Mouse (Mus musculus) brain, embryonic 14.5 days (tissue): ENCODE measurements around the gene Safb. TPM values are rescaled to one million over a fixed set of nuclear protein-coding genes. Genes with fewer than 3 reads are reported as not detected.

Experiments used
- DNase-seq: peaks from one replicate; pipeline ENCODE4 v3.0.0-alpha.2; 2011; ENCODE audit warnings: low read depth
- CTCF ChIP-seq: fragments of 200-500 bp; IDR thresholded peaks from 2 replicates; pipeline ENCODE4 v1.5.1; 2012; ENCODE audit warnings: inconsistent platforms, mild to moderate bottlenecking, moderate library complexity, borderline replicate concordance; ENCODE audit not compliant: insufficient read depth, insufficient read length; ENCODE audit errors: extremely low read depth
- POLR2A ChIP-seq: fragments of 200-500 bp; IDR thresholded peaks from 2 replicates; pipeline ENCODE4 v1.6.1; 2012; ENCODE audit warnings: mild to moderate bottlenecking, inconsistent platforms, borderline replicate concordance; ENCODE audit not compliant: poor library complexity, insufficient read depth, insufficient read length, severe bottlenecking; ENCODE audit errors: extremely low read depth
- polyA plus RNA-seq: library from polyadenylated mRNA; depleted of rRNA; stranded (reverse); fragments of >200 nt; gene quantifications from 2 replicates; pipeline ENCODE4 v1.2.3, GENCODE M21; 2012

Safb gene
- polyA plus RNA-seq, 1 experiment: 173 TPM

DNA sequence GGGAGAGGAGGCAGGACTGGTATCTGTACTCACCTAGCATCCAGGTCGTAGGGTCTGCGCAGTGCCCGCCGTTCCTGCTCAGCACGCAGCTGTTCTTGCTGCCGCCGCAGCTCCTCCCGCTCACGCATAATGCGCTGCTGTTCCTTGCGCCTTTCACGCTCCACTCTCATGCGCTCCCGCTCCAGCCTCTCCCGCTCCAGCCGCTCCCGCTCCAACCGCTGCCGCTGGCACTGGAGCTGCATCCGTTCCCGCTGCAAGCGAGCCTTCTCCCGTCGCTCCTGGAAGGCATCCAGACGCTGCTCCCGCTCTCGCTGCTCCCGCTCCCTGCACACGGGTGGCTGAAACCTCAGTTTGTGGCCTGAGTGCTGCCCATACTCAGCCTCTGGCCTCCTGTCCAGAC, 18.3 kb upstream of the Safb start:
- peak; percentile 61 for DNase-seq
- TF ChIP-seq POLR2A: no peak
- no peak for TF ChIP-seq CTCF

DNA sequence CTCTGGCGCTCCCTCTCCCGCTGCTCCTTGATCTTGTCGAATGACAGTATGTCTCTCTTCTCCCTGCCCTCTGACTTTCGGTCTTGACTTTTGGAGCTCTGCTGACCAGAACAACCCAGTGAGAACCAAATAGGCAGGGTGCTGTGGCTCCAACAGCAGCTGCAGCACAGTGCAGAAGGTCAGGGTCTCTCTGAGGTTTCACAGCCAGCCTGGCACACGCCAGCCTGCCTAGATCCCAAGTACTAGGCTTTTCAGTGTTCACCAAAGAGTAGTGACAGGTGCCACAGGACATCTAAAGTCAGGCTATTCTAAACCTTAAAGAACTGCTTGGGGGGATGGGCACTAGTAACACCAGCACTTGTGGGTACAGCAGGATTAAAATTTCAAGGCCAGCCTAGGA, 17.7 kb upstream of the Safb start:
- DNase-seq: no peak
- TF ChIP-seq POLR2A (no peak), CTCF (no peak)

DNA sequence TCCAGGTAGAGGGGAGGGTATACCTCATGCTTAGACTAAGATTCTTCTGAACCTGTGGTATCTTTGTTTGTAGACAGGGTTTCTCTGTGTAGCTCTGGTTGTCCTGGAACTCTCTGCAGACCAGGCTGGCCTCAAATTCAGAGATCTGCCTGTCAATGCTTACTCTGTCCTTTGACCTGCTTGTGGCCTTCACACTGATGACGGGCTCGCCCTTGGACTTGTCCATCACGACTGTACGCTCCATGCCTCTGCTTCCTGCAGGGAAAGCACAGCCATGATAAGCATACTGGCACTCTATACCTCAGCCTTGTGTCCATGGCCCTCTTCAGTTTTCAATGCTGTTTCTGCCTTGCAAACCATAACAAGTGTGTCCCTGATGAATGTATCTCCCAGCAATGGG, 17.3 kb upstream of the Safb start:
- DNase-seq: no peak
- TF ChIP-seq POLR2A: no peak

DNA sequence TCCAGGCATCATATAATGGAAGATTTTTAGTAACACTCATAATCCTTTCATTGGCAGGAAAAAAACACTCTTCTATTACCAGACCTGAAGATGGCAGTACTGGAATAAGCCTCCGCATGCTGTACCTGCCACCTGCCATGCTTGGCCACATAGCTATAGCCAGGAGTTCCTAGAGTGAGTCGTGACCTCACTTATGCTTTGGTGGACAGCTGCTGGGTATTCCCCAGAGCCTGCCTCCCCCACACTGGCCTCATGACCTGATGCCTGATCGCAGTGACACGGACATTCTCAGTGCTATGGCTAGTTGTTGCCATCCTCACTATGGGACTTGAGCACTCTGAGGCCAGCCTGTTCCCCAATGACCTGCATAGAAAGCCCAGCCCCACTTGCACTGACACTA, 14.3 kb upstream of the Safb start:
- no peak for DNase-seq
- TF ChIP-seq POLR2A (no peak), CTCF (no peak)

DNA sequence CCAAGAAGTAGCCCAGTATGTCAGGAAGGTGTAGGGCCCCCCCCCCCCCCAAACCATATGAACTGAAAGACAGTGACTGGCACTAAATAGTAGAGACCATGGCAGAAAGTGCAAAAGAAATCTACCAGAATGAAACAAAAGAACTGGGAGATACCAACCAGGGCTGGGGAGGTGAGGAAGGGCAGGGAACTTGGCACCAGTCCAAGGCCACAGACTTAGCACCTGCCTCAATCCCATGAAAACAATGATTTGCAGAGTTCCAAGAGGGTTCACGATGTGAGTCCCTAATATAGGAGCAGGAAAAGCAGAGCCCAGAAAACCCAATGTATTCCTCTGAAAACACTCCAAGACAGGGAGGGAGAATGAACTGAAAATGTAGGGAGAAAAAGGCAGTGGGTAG, 12.5 kb upstream of the Safb start:
- no peak for TF ChIP-seq POLR2A
- no peak for TF ChIP-seq CTCF

DNA sequence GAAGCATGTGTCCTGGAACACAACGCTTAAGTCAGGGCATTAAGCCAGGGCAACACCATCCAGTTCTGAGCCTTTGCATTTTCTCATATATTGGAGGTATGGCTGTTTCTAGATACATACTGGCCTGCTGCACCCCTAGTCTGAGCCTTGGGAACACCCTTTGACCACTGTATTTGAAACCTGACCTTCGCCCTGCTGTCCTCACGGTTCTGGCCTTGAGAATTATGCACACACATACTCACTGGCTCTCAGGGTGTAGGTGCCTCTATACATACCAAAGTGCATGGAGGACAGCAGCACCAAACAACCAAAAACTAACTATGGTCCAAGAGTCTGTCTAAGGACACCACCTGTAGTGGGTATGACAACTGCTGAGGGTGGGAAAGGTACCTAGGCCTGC, 11.7 kb upstream of the Safb start:
- TF ChIP-seq POLR2A: no peak
- TF ChIP-seq CTCF: no peak
- DNase-seq: no peak

More for the DNA sequence above, 12.5 kb upstream of the Safb start:
- DNase-seq: no peak

DNA sequence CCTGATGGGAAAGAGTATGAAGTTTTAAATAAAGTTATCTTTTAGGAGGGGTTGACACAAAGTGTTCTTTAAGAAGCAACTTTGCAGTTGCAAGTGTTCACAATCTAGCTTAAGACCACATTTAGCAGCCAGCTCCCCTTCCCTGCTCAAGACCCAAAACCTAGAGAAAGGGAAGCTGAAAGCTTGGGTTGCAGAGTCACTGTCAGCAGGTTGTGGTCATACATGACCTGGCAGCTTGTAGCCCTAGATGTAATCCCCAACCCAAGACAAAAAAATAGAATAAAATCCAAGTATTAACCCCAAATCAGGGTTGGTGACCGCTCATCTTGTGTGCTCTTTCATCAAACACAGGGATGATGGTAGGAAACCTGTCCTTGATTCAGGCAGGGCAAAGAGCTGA, 1.6 kb upstream of the Safb start:
- no peak for DNase-seq
- TF ChIP-seq CTCF (no peak), POLR2A (no peak)

DNA sequence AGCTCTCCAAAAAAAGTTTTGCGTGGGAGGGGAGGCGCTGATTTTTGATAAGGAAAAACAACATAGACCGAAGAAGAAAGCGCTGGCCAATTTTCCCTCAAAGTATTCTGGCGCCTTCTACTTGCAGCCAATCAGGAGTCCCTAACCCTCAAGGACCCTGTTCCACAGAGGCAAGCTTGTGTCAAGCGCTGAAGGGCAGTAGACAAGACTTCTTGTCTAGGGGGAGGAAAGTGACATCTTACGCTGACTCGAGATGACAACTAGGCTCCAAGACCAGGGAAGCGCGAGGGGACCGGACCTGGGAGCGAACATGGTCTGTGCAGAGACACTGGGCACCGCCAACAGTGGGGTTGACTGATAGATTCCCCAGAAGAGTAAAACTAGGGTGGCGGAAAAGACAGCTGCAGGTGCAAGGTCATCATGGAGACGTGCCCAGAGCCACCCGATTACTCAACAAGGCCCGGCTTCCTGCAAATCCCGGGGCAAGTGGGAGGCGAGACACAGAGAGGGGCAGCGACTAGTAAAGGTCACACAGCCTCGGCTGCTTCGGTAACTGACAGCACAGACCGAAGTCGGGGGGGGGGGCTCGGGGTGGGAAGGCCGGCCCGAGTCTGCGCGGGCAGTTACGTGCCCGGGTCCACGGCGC, 891 bp upstream of the Safb start:
- TF ChIP-seq POLR2A: no peak
- TF ChIP-seq CTCF: no peak
- no peak for DNase-seq

DNA sequence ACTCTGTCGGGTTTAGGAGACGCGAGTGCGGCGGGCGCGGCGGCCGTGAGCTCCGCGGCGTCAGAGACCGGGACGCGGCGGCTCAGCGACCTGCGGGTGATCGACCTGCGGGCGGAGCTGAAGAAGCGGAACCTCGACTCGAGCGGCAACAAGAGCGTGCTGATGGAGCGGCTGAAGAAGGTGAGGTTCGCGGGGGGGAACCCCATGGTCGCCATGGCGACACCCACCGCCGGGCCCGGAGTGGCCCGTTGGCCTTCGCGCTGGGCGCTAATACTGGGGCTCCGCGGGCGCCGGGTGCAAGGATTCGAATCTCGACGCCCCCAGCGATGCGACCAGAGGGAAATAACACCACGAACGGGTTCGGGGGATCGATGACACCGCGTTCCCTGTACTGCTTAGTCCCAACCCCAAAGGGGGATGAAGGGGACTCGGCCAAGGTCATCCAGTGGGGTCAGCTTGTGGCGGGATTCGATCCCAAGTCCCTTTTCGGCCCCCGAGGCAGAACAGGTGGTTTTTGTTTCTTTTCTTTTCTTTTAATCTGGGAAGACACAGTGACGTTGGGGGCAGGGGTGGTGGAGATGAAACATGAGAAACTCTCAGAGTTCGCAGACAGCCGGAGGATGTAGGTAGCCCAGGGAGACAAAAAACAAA, 671 bp downstream of the Safb start:
- TF ChIP-seq CTCF (no peak), POLR2A (no peak)
- DNase-seq: peak; percentile 61

DNA sequence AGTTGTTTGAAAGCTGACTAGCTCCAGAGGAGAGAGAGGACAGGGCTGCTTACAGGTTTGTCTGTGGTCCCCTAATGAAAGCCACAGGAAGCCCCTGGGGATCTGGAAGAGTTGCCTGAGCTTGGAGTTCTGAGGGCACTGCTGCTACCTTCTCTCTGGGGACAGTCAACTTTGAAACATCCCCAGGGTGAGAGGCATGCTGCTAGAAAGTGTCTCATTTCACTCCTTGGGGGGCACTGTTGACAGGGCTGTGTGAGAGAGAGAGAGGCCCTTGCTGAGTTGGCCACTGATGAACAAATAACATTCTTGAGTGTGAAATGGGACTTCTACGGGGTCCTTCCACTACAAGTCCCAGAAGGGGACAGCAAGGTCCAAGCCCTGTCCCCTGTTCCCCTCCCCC, 3.1 kb downstream of the Safb start:
- TF ChIP-seq CTCF: no peak
- TF ChIP-seq POLR2A: no peak
- no peak for DNase-seq

DNA sequence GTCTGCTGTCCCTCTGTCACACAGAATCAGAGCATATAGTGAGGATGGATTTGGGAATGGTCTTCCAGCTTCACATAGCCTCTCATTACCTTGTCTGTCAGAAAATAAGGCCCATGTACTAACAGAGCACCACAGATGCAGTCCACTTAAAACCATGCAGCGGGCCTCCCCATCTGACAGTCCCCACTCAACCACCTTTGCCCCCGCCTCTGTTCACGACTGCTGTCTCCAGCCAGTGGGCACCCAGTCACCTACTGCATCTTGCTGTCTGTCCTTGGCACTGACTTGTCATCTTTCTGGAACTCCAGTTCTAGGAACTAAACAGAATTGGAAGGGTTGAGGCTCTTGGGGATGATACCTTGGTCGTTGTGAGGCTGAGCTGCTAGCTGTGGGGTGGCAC, 4.3 kb downstream of the Safb start:
- DNase-seq: no peak
- TF ChIP-seq POLR2A (no peak), CTCF (no peak)

DNA sequence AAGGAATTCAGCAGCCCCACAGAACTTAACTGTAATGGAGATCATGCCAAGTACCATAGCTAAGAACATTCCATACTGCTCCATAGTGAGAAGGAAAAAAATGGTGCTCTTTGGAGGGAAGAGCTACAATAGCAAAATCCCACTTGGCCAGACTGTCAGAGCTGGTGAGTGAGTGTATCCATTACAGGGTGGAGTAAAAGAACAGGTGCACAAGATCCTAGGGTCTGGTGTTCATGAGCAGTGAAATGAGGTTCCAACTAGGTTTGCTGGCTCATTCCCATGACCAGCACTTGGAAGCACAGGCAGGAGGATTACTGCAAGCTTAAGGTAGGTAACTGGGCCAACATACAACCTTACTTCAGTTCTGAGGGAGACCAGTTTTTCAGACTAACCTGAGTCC, 7.9 kb downstream of the Safb start:
- TF ChIP-seq POLR2A (no peak), CTCF (no peak)
- DNase-seq: no peak
